ENCODE assay signal across 7 mouse cellular contexts in genomic region chr9:108807674-108808073, GRCm38 (mm10). TPM values are rescaled to one million over a fixed set of nuclear protein-coding genes. Genes with fewer than 3 reads are reported as not detected.
DNase-seq lines count a peak whose midpoint lies in the region; ATAC-seq and TF ChIP-seq lines count a peak whose summit lies in the region.

No protein-coding gene starts in this region.

- no peak for DNase-seq in lung, postnatal 0 days (ENCODE audit: low spot score)
- DNase-seq in cerebellum, adult 8-10 months, result no peak
- no peak for DNase-seq in urinary bladder, postnatal 10 days (ENCODE audit: low spot score)

- H3K4me1 ChIP-seq in lung, embryonic 15.5 days, result peaks cover 20% of the 10 kb centered on the region
- H3K4me1 ChIP-seq in lung, postnatal 0 days (ENCODE audit: insufficient read depth, low read depth, low read length), result peaks cover 5% of the 10 kb centered on the region; the same call in 1 of the 2 replicates
- H3K4me1 ChIP-seq in forebrain, embryonic 12.5 days, result peaks cover 15% of the 10 kb centered on the region
- H3K4me1 ChIP-seq in limb, embryonic 15.5 days, result peaks cover 17% of the 10 kb centered on the region
- H3K4me1 ChIP-seq in stomach, embryonic 14.5 days (ENCODE audit: control insufficient read depth, insufficient read depth, low read length), result peaks cover 16% of the 10 kb centered on the region; the same call in 1 of the 2 replicates

- H3K4me3 ChIP-seq in lung, embryonic 15.5 days, result 0 out of 2 replicates have a peak overlapping the region, but pooled peaks have one; percentile 64
- no peak overlapping the region for H3K4me3 ChIP-seq in lung, postnatal 0 days (ENCODE audit: low read depth, low read length)
- peak overlapping the region; percentile 79; the same call in 1 of the 2 replicates for H3K4me3 ChIP-seq in forebrain, embryonic 12.5 days (replicated peaks)
- H3K4me3 ChIP-seq in limb, embryonic 15.5 days, result peak overlapping the region; percentile 90; the same call in 1 of the 2 replicates
- H3K4me3 ChIP-seq in stomach, embryonic 14.5 days (ENCODE audit: low read depth, low read length), result no peak overlapping the region

- no peak for TF ChIP-seq EP300 in lung, postnatal 0 days (IDR thresholded peaks at IDR 0.05)

- H3K36me3 ChIP-seq in lung, embryonic 15.5 days, result peaks cover 47% of the 10 kb centered on the region
- H3K36me3 ChIP-seq in lung, postnatal 0 days (ENCODE audit: insufficient read depth, low read length), result peaks cover 34% of the 10 kb centered on the region
- peaks cover 55% of the 10 kb centered on the region for H3K36me3 ChIP-seq in forebrain, embryonic 12.5 days (replicated peaks)
- peaks cover 58% of the 10 kb centered on the region for H3K36me3 ChIP-seq in limb, embryonic 15.5 days
- peaks cover 26% of the 10 kb centered on the region for H3K36me3 ChIP-seq in stomach, embryonic 14.5 days (ENCODE audit: control insufficient read depth, insufficient read depth, low read length)

- ATAC-seq in lung, embryonic 15.5 days (ENCODE audit: borderline replicate concordance, extremely low read depth, low FRiP score, low TSS enrichment), result no peak; the same call in 1 of the 2 replicates
- no peak for ATAC-seq in lung, postnatal 0 days
- peak; percentile 55 for ATAC-seq in forebrain, embryonic 12.5 days (ENCODE audit: low FRiP score)
- peak; percentile 9; the same call in 1 of the 2 replicates for ATAC-seq in limb, embryonic 15.5 days (ENCODE audit: insufficient number of reproducible peaks, low FRiP score, low TSS enrichment, low read depth)
- no peak; the same call in 1 of the 2 replicates for ATAC-seq in stomach, embryonic 14.5 days (ENCODE audit: insufficient number of reproducible peaks, insufficient read depth, low FRiP score, low read depth)

- TF ChIP-seq CTCF in lung, postnatal 0 days (IDR thresholded peaks at IDR 0.05), result no peak

- no peak overlapping the region for H3K4me2 ChIP-seq in lung, embryonic 15.5 days
- H3K4me2 ChIP-seq in lung, postnatal 0 days (replicated peaks; ENCODE audit: low read depth, low read length), result no peak overlapping the region
- H3K4me2 ChIP-seq in forebrain, embryonic 12.5 days, result 0 out of 2 replicates have a peak overlapping the region, but pooled peaks have one; percentile 87
- H3K4me2 ChIP-seq in limb, embryonic 15.5 days, result no peak overlapping the region
- H3K4me2 ChIP-seq in stomach, embryonic 14.5 days (replicated peaks; ENCODE audit: low read depth, low read length), result 0 out of 2 replicates have a peak overlapping the region, but pooled peaks have one; percentile 84

- H3K27me3 ChIP-seq in lung, embryonic 15.5 days, result no peaks in the 10 kb centered on the region
- H3K27me3 ChIP-seq in lung, postnatal 0 days (replicated peaks; ENCODE audit: insufficient read depth, low read length), result no peaks in the 10 kb centered on the region
- H3K27me3 ChIP-seq in forebrain, embryonic 12.5 days, result no peaks in the 10 kb centered on the region; the same call in 1 of the 2 replicates
- no peaks in the 10 kb centered on the region for H3K27me3 ChIP-seq in limb, embryonic 15.5 days
- H3K27me3 ChIP-seq in stomach, embryonic 14.5 days (ENCODE audit: control insufficient read depth, insufficient read depth, low read length), result no peaks in the 10 kb centered on the region

- 63% methylated on average over 5 of the region's 5 CpGs for WGBS in lung, embryonic 15.5 days
- 67% methylated on average over 5 of the region's 5 CpGs for WGBS in lung, postnatal 0 days
- WGBS in forebrain, embryonic 12.5 days, result 70% methylated on average over 5 of the region's 5 CpGs
- 72% methylated on average over 5 of the region's 5 CpGs for WGBS in limb, embryonic 15.5 days
- WGBS in stomach, embryonic 14.5 days, result 54% methylated on average over 5 of the region's 5 CpGs

- H3K9ac ChIP-seq in lung, embryonic 15.5 days, result no peak overlapping the region
- H3K9ac ChIP-seq in lung, postnatal 0 days (replicated peaks; ENCODE audit: low read depth), result no peak overlapping the region
- H3K9ac ChIP-seq in forebrain, embryonic 12.5 days, result no peak overlapping the region
- no peak overlapping the region for H3K9ac ChIP-seq in limb, embryonic 15.5 days
- H3K9ac ChIP-seq in stomach, embryonic 14.5 days (replicated peaks; ENCODE audit: low read depth, low read length), result no peak overlapping the region

- H3K9me3 ChIP-seq in lung, embryonic 15.5 days, result no peaks in the 10 kb centered on the region
- no peaks in the 10 kb centered on the region for H3K9me3 ChIP-seq in lung, postnatal 0 days (ENCODE audit: low read length)
- no peaks in the 10 kb centered on the region for H3K9me3 ChIP-seq in forebrain, embryonic 12.5 days
- no peaks in the 10 kb centered on the region for H3K9me3 ChIP-seq in limb, embryonic 15.5 days
- no peaks in the 10 kb centered on the region for H3K9me3 ChIP-seq in stomach, embryonic 14.5 days (ENCODE audit: control insufficient read depth, low read depth, low read length)

- no peak overlapping the region for H3K27ac ChIP-seq in lung, embryonic 15.5 days
- no peak overlapping the region for H3K27ac ChIP-seq in lung, postnatal 0 days (ENCODE audit: low read length)
- H3K27ac ChIP-seq in forebrain, embryonic 12.5 days, result 0 out of 2 replicates have a peak overlapping the region, but pooled peaks have one; percentile 38
- H3K27ac ChIP-seq in limb, embryonic 15.5 days, result peak overlapping the region; percentile 38; the same call in 1 of the 2 replicates
- no peak overlapping the region for H3K27ac ChIP-seq in stomach, embryonic 14.5 days (ENCODE audit: low read length)

RNA-seq across cellular contexts. Expression of gene Nckipsd, which starts 0.5 kb away (rescaled TPM):
- polyA plus RNA-seq in lung, embryonic 15.5 days (2015; fragmentation: Nextera tagmentation; extraction: Ambion mirVana), result 15.3 and 16.6 TPM in 2 replicates
- 10.9 and 14.2 TPM in 2 replicates for polyA plus RNA-seq in lung, postnatal 0 days (2015; fragmentation: Nextera tagmentation; extraction: Ambion mirVana)
- 14.3 and 17.3 TPM in 2 replicates for polyA plus RNA-seq in forebrain, embryonic 12.5 days (2016; fragmentation: Nextera tagmentation; extraction: Ambion mirVana)
- polyA plus RNA-seq in limb, embryonic 15.5 days (2015; fragmentation: Nextera tagmentation; extraction: Ambion mirVana), result 17.7 and 19.0 TPM in 2 replicates
- polyA plus RNA-seq in stomach, embryonic 14.5 days (2014; fragmentation: Nextera tagmentation; extraction: Ambion mirVana), result 11.9 and 15.3 TPM in 2 replicates

RNA-seq across cellular contexts. Expression of gene Celsr3, which starts 18.4 kb away (rescaled TPM):
- 0.14 and 0.15 TPM in 2 replicates for polyA plus RNA-seq in lung, embryonic 15.5 days (2015; fragmentation: Nextera tagmentation; extraction: Ambion mirVana)
- polyA plus RNA-seq in lung, postnatal 0 days (2015; fragmentation: Nextera tagmentation; extraction: Ambion mirVana), result 0.08 and 0.17 TPM in 2 replicates
- 13.0 and 14.2 TPM in 2 replicates for polyA plus RNA-seq in forebrain, embryonic 12.5 days (2016; fragmentation: Nextera tagmentation; extraction: Ambion mirVana)
- polyA plus RNA-seq in limb, embryonic 15.5 days (2015; fragmentation: Nextera tagmentation; extraction: Ambion mirVana), result 0.08 and 0.09 TPM in 2 replicates
- 1.3 and 1.8 TPM in 2 replicates for polyA plus RNA-seq in stomach, embryonic 14.5 days (2014; fragmentation: Nextera tagmentation; extraction: Ambion mirVana)

RNA-seq across cellular contexts. Expression of gene Ip6k2, which starts 24.1 kb away (rescaled TPM):
- 72.5 and 74.7 TPM in 2 replicates for polyA plus RNA-seq in lung, embryonic 15.5 days (2015; fragmentation: Nextera tagmentation; extraction: Ambion mirVana)
- 40.4 and 48.1 TPM in 2 replicates for polyA plus RNA-seq in lung, postnatal 0 days (2015; fragmentation: Nextera tagmentation; extraction: Ambion mirVana)
- 124 and 140 TPM in 2 replicates for polyA plus RNA-seq in forebrain, embryonic 12.5 days (2016; fragmentation: Nextera tagmentation; extraction: Ambion mirVana)
- polyA plus RNA-seq in limb, embryonic 15.5 days (2015; fragmentation: Nextera tagmentation; extraction: Ambion mirVana), result 86.7 and 99.7 TPM in 2 replicates
- 118 and 123 TPM in 2 replicates for polyA plus RNA-seq in stomach, embryonic 14.5 days (2014; fragmentation: Nextera tagmentation; extraction: Ambion mirVana)

RNA-seq across cellular contexts. Expression of gene Slc26a6, which starts 45.4 kb away (rescaled TPM):
- polyA plus RNA-seq in lung, embryonic 15.5 days (2015; fragmentation: Nextera tagmentation; extraction: Ambion mirVana), result 7.8 and 10.4 TPM in 2 replicates
- 8.3 and 9.7 TPM in 2 replicates for polyA plus RNA-seq in lung, postnatal 0 days (2015; fragmentation: Nextera tagmentation; extraction: Ambion mirVana)
- polyA plus RNA-seq in forebrain, embryonic 12.5 days (2016; fragmentation: Nextera tagmentation; extraction: Ambion mirVana), result 12.4 and 13.1 TPM in 2 replicates
- polyA plus RNA-seq in limb, embryonic 15.5 days (2015; fragmentation: Nextera tagmentation; extraction: Ambion mirVana), result 12.7 and 13.8 TPM in 2 replicates
- polyA plus RNA-seq in stomach, embryonic 14.5 days (2014; fragmentation: Nextera tagmentation; extraction: Ambion mirVana), result 17.8 and 19.1 TPM in 2 replicates

Comparison
In these comparisons a context has a peak if more than half of its experiments do, and no peak if none do; other contexts are left out.
1. H3K4me3 ChIP-seq: peak in lung, embryonic 15.5 days (single experiment), forebrain, embryonic 12.5 days (single experiment) and limb, embryonic 15.5 days (single experiment); none in lung, postnatal 0 days (single experiment) and stomach, embryonic 14.5 days (single experiment).
2. ATAC-seq: peak in forebrain, embryonic 12.5 days (single experiment) and limb, embryonic 15.5 days (single experiment); none in lung, embryonic 15.5 days (single experiment), lung, postnatal 0 days (single experiment) and stomach, embryonic 14.5 days (single experiment).
3. H3K27ac ChIP-seq: peak in forebrain, embryonic 12.5 days (single experiment) and limb, embryonic 15.5 days (single experiment); none in lung, embryonic 15.5 days (single experiment), lung, postnatal 0 days (single experiment) and stomach, embryonic 14.5 days (single experiment).
4. H3K4me2 ChIP-seq: peak in forebrain, embryonic 12.5 days (single experiment) and stomach, embryonic 14.5 days (single experiment); none in lung, embryonic 15.5 days (single experiment), lung, postnatal 0 days (single experiment) and limb, embryonic 15.5 days (single experiment).